7 mouse cellular contexts compared by ENCODE assay signal in the genomic region with DNA sequence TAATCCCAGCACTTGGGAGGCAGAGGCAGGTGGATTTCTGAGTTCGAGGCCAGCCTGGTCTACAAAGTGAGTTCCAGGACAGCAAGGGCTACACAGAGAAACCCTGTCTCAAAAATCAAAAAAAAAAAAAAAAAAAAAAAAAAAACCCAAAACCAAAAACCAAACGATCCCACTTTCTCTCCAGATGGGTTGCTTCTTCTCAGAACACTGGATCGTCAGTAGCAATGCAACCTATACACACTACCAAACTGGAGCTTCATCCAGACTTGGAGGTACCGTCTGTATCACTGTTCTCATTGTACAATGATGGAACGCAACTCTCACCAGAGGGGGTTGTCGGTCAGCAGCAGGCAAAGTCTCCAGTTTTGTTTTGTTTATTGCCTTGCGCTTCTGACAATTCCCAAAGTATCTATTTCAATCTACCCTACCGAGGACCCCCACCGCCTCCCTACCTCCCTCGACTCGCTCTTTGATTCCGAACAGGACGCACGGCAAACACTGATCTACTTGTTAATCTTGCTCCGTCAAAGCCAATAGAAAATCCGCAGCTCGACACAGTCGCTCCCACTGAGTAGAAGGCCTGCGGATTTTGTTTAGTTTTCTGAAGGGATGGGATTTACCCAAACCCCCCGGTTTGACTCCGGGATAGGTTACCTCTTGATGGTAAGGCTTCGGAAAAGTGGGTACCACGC. TPM values are rescaled to one million over a fixed set of nuclear protein-coding genes. Genes with fewer than 3 reads are reported as not detected.
DNase-seq lines count a peak whose midpoint lies in the region; ATAC-seq and TF ChIP-seq lines count a peak whose summit lies in the region.

No protein-coding gene starts in this region.

- peaks cover 2% of the 10 kb centered on the region; the same call in 1 of the 2 replicates for H3K4me1 ChIP-seq in lung, postnatal 0 days (ENCODE audit: insufficient read depth, low read depth, low read length)
- peaks cover 14% of the 10 kb centered on the region for H3K4me1 ChIP-seq in embryonic facial prominence, embryonic 15.5 days
- H3K4me1 ChIP-seq in intestine, postnatal 0 days (replicated peaks; ENCODE audit: control insufficient read depth, insufficient read depth, low read length), result no peaks in the 10 kb centered on the region; the same call in 1 of the 2 replicates
- peaks cover 21% of the 10 kb centered on the region for H3K4me1 ChIP-seq in neural tube, embryonic 15.5 days

- no peaks in the 10 kb centered on the region for H3K27me3 ChIP-seq in lung, postnatal 0 days (replicated peaks; ENCODE audit: insufficient read depth, low read length)
- H3K27me3 ChIP-seq in embryonic facial prominence, embryonic 15.5 days, result no peaks in the 10 kb centered on the region
- no peaks in the 10 kb centered on the region for H3K27me3 ChIP-seq in intestine, postnatal 0 days (replicated peaks; ENCODE audit: control insufficient read depth, insufficient read depth, low read length)
- H3K27me3 ChIP-seq in neural tube, embryonic 15.5 days (replicated peaks), result no peaks in the 10 kb centered on the region

- peak overlapping the region; percentile 77 for H3K9ac ChIP-seq in lung, postnatal 0 days (replicated peaks; ENCODE audit: low read depth)
- H3K9ac ChIP-seq in embryonic facial prominence, embryonic 15.5 days, result peak overlapping the region; percentile 65
- peak overlapping the region; percentile 86 for H3K9ac ChIP-seq in intestine, postnatal 0 days (ENCODE audit: low read depth, low read length)
- peak overlapping the region; percentile 76 for H3K9ac ChIP-seq in neural tube, embryonic 15.5 days (replicated peaks)

- TF ChIP-seq CTCF in lung, postnatal 0 days (IDR thresholded peaks at IDR 0.05), result no peak
- TF ChIP-seq CTCF in intestine, postnatal 0 days (IDR thresholded peaks at IDR 0.05; ENCODE audit: low read depth), result peak; percentile 37

- H3K36me3 ChIP-seq in lung, postnatal 0 days (ENCODE audit: insufficient read depth, low read length), result peaks cover 19% of the 10 kb centered on the region
- peaks cover 28% of the 10 kb centered on the region for H3K36me3 ChIP-seq in embryonic facial prominence, embryonic 15.5 days
- peaks cover 29% of the 10 kb centered on the region for H3K36me3 ChIP-seq in intestine, postnatal 0 days (ENCODE audit: control insufficient read depth, insufficient read depth)
- peaks cover 30% of the 10 kb centered on the region for H3K36me3 ChIP-seq in neural tube, embryonic 15.5 days

- DNase-seq in lung, postnatal 0 days (ENCODE audit: low spot score), result no peak
- DNase-seq in lung, postnatal 25 days (ENCODE audit: low spot score), result no peak
- DNase-seq in retina, postnatal 1 day, result no peak
- no peak for DNase-seq in right cerebral cortex, postnatal 14 days

- peak overlapping the region; percentile 89 for H3K27ac ChIP-seq in lung, postnatal 0 days (ENCODE audit: low read length)
- H3K27ac ChIP-seq in embryonic facial prominence, embryonic 15.5 days (replicated peaks), result peak overlapping the region; percentile 95
- H3K27ac ChIP-seq in intestine, postnatal 0 days (ENCODE audit: low read depth, low read length), result peak overlapping the region; percentile 84
- H3K27ac ChIP-seq in neural tube, embryonic 15.5 days (replicated peaks), result peak overlapping the region; percentile 95

- ATAC-seq in lung, postnatal 0 days, result peak; percentile 17
- ATAC-seq in embryonic facial prominence, embryonic 15.5 days (ENCODE audit: insufficient number of reproducible peaks, low FRiP score, low TSS enrichment, low read depth), result peak; percentile 27; the same call in 1 of the 2 replicates
- ATAC-seq in intestine, postnatal 0 days, result no peak; the same call in 1 of the 2 replicates
- ATAC-seq in neural tube, embryonic 15.5 days (ENCODE audit: low FRiP score), result peak; percentile 51

- TF ChIP-seq EP300 in lung, postnatal 0 days (IDR thresholded peaks at IDR 0.05), result no peak

- H3K4me2 ChIP-seq in lung, postnatal 0 days (replicated peaks; ENCODE audit: low read depth, low read length), result peak overlapping the region; percentile 66
- peak overlapping the region; percentile 59 for H3K4me2 ChIP-seq in embryonic facial prominence, embryonic 15.5 days (replicated peaks)
- H3K4me2 ChIP-seq in intestine, postnatal 0 days (replicated peaks; ENCODE audit: low read depth), result peak overlapping the region; percentile 76
- peak overlapping the region; percentile 68 for H3K4me2 ChIP-seq in neural tube, embryonic 15.5 days

- no peaks in the 10 kb centered on the region for H3K9me3 ChIP-seq in lung, postnatal 0 days (ENCODE audit: low read length)
- H3K9me3 ChIP-seq in embryonic facial prominence, embryonic 15.5 days (replicated peaks), result no peaks in the 10 kb centered on the region
- H3K9me3 ChIP-seq in intestine, postnatal 0 days (ENCODE audit: control insufficient read depth), result no peaks in the 10 kb centered on the region
- H3K9me3 ChIP-seq in neural tube, embryonic 15.5 days (replicated peaks), result no peaks in the 10 kb centered on the region

- H3K4me3 ChIP-seq in lung, postnatal 0 days (ENCODE audit: low read depth, low read length), result peak overlapping the region; percentile 82
- peak overlapping the region; percentile 77 for H3K4me3 ChIP-seq in embryonic facial prominence, embryonic 15.5 days (replicated peaks)
- H3K4me3 ChIP-seq in intestine, postnatal 0 days (ENCODE audit: low read depth, low read length), result peak overlapping the region; percentile 83
- H3K4me3 ChIP-seq in neural tube, embryonic 15.5 days (replicated peaks), result peak overlapping the region; percentile 75

- 2% methylated on average over 23 of the region's 23 CpGs for WGBS in lung, postnatal 0 days
- WGBS in embryonic facial prominence, embryonic 15.5 days, result 4% methylated on average over 23 of the region's 23 CpGs
- 3% methylated on average over 23 of the region's 23 CpGs for WGBS in intestine, postnatal 0 days
- WGBS in neural tube, embryonic 15.5 days, result 3% methylated on average over 23 of the region's 23 CpGs

RNA-seq across cellular contexts. Expression of gene Nudt5, which starts 0.5 kb away (rescaled TPM):
- polyA plus RNA-seq in lung, postnatal 0 days (2015; fragmentation: Nextera tagmentation; extraction: Ambion mirVana), result 18.5 and 24.7 TPM in 2 replicates
- polyA plus RNA-seq in embryonic facial prominence, embryonic 15.5 days (2015; fragmentation: Nextera tagmentation; extraction: Ambion mirVana), result 60.0 and 63.2 TPM in 2 replicates
- polyA plus RNA-seq in intestine, postnatal 0 days (2015; fragmentation: Nextera tagmentation; extraction: Ambion mirVana), result 22.9 and 24.1 TPM in 2 replicates
- 28.8 and 40.0 TPM in 2 replicates for polyA plus RNA-seq in neural tube, embryonic 15.5 days (2015; fragmentation: Nextera tagmentation; extraction: Ambion mirVana)

RNA-seq across cellular contexts. Expression of gene Cdc123, which starts 0.6 kb away (rescaled TPM):
- polyA plus RNA-seq in lung, postnatal 0 days (2015; fragmentation: Nextera tagmentation; extraction: Ambion mirVana), result 147 and 163 TPM in 2 replicates
- polyA plus RNA-seq in embryonic facial prominence, embryonic 15.5 days (2015; fragmentation: Nextera tagmentation; extraction: Ambion mirVana), result 299 and 301 TPM in 2 replicates
- 126 and 129 TPM in 2 replicates for polyA plus RNA-seq in intestine, postnatal 0 days (2015; fragmentation: Nextera tagmentation; extraction: Ambion mirVana)
- 275 and 295 TPM in 2 replicates for polyA plus RNA-seq in neural tube, embryonic 15.5 days (2015; fragmentation: Nextera tagmentation; extraction: Ambion mirVana)

RNA-seq across cellular contexts. Expression of gene Gm13199, which starts 18.4 kb away (rescaled TPM):
- polyA plus RNA-seq in lung, postnatal 0 days (2015; fragmentation: Nextera tagmentation; extraction: Ambion mirVana), result 0.33 and 0.58 TPM in 2 replicates
- 1.1 and 1.2 TPM in 2 replicates for polyA plus RNA-seq in embryonic facial prominence, embryonic 15.5 days (2015; fragmentation: Nextera tagmentation; extraction: Ambion mirVana)
- polyA plus RNA-seq in intestine, postnatal 0 days (2015; fragmentation: Nextera tagmentation; extraction: Ambion mirVana), result 0.22 and 0.47 TPM in 2 replicates
- polyA plus RNA-seq in neural tube, embryonic 15.5 days (2015; fragmentation: Nextera tagmentation; extraction: Ambion mirVana), result 0.83 and 1.8 TPM in 2 replicates

RNA-seq across cellular contexts. Expression of gene Sec61a2, which starts 50.9 kb away (rescaled TPM):
- 19.2 and 21.3 TPM in 2 replicates for polyA plus RNA-seq in lung, postnatal 0 days (2015; fragmentation: Nextera tagmentation; extraction: Ambion mirVana)
- 77.5 and 89.7 TPM in 2 replicates for polyA plus RNA-seq in embryonic facial prominence, embryonic 15.5 days (2015; fragmentation: Nextera tagmentation; extraction: Ambion mirVana)
- polyA plus RNA-seq in intestine, postnatal 0 days (2015; fragmentation: Nextera tagmentation; extraction: Ambion mirVana), result 17.4 and 17.5 TPM in 2 replicates
- polyA plus RNA-seq in neural tube, embryonic 15.5 days (2015; fragmentation: Nextera tagmentation; extraction: Ambion mirVana), result 118 and 122 TPM in 2 replicates
